Mouse (Mus musculus) cerebellum, adult 11 months (tissue): ENCODE results near the gene 1700001C19Rik.
"Not testable (repeated sequence)": the region's sequence is repeated elsewhere in the genome, so short reads cannot be mapped to it uniquely, and the experiment has no call there.

Experiments
- DNase-seq: peaks from one replicate; pipeline ENCODE4 v3.0.0; 2022

The 1700001C19Rik gene

DNA sequence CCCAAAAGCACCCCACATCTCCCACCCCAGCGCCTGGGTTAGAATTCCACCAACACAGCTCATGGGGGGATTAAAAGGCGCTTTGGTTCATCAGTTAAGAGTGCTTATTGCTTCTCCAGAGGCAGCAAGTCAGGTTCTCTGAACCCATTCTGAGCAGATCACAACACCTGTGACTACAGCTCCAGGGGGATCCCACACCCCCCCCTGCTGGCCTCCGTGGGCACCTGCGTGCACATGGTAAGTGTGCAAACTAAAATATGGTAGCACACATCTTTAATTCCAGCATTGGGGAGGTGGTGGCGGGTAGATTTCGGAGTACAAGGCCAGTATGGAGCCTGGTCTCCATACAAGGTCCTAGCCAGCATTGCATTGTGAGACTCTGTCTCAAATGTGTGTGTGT lies 9.9 kb downstream of the 1700001C19Rik start:
- no peak for DNase-seq

DNA sequence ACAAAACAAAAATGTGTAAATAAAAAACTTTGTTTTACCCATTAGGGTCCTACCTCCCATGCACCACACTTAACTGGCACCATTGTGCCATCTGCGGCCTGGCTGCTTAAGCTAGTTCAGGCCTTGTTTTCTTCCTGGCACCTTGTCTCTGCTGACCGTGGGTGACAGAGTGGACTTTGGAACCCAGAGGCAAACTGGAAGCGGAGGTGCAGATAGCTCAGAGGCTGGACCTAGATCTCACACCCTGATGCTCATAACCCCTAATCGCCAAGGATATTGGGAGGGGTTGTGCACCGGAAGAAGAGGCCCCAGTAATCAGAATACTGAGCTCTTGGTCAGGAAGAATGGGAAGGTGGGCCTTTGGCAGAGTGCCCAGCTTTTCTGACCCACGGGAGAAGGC lies 13.0 kb downstream of the 1700001C19Rik start:
- no peak for DNase-seq

DNA sequence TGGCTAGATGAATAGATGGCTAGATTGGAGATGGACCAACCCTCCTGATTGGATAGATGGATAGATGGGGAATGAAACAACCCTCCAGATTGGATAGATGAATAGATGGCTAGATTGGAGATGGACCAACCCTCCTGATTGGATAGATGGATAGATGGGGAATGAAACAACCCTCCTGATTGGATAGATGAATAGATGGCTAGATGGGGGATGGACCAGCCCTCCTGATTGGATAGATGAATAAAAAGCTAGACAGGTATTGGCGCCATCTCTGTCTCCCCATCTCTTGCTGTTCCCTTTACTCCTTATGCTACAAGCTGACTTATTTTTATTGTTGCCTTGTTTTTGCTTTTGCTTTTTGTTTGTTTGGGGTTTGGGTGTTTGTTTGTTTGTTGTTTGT lies 14.6 kb downstream of the 1700001C19Rik start:
- not testable (repeated sequence) for DNase-seq

DNA sequence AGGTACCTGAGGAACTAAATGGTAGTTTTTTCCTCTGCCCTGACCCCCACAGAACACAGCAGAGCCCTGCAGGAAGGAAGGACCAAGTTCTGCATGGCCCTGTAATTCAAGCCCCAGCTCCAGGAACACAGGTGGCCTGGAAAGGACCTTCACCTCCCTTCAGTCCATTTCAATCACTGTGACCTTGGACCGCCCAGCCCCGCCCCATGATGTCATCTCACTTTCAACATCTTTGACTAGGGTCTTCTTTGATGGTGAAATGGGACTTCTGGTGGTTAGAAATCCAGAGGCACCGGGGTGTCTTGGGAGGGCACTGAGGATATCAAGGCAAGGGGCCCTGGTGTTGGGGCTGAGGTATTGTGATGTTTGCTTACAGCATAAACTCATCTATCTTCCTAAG lies 15.6 kb downstream of the 1700001C19Rik start:
- DNase-seq, result no peak

DNA sequence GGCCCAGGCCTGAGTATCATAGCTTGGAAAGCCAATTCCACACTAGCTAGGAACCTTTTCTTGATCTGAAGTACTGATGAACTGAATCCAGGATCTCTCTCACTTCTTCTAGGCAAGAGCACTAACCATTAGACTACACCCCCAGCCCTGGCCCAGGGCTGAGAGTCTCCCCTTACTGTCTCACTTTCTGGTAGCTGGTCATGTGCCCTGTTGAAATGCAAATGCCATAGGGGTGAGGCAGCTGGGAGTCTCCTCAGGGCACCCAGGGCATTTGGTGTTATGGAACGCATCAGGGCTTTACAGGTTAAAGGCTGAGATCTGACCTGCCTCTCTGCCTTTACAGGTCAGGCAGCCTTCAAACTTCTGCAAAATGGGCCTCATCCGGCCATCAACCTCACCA lies 17.0 kb downstream of the 1700001C19Rik start:
- no peak for DNase-seq

DNA sequence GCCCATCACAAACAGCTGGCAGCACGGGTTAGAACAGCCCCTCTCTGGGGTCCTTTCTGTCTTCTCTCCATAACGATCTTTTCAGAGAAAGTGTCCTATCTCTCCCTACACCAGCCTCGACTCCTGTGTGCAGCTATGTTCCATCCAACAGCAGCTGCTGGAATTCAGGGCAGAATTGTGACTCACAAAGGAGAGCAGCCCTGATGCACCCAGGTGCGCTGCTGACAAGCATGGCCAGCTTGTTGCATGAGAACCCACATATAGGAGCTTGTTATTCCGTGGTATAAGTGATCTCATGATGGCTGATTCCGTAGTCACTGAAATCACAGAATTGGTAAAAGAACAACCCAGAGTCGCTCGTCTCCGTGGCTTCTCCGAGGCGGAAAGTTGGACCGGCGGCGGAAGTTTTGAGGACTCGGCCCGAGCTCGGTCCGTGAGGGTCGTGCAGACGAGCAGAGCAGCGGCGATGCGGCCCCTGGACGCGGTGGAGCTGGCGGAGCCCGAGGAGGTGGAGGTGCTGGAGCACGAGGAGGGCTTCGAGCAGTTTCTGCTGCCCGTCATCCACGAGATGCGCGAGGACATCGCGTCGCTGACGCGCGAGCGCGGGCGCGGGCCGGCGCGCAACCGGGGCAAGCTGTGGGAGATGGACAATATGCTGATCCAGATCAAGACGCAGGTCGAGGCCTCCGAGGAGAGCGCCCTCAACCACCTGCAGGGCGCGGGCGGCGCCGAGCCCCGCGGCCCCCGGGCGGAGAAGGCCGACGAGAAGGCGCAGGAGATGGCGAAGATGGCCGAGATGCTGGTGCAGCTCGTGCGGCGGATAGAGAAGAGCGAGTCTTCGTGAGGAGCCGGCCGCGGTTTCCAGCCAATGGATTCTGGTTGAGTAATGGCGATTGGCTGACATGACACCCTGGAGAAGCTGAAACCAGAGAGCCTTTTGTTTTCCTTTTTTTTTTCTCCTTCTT lies 27.0 kb downstream of the 1700001C19Rik start:
- peak; percentile 18 for DNase-seq

DNA sequence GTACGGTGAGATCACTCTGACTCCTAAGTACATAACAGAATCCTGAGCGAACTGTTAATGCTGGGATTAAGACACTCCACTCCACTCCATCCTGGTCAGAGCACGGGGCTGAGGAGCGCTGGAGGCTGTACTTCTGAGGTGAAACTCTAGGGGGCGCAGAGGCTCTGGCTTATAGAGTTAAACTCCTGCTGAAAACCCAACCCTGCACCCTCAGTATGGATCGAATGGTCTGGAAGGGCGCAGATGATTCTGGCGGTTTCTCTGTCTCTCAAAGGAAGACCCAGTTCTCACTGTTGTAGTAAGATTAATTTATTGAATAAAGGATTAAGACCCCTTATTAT lies 28.6 kb downstream of the 1700001C19Rik start:
- DNase-seq, result peak; percentile 33

DNA sequence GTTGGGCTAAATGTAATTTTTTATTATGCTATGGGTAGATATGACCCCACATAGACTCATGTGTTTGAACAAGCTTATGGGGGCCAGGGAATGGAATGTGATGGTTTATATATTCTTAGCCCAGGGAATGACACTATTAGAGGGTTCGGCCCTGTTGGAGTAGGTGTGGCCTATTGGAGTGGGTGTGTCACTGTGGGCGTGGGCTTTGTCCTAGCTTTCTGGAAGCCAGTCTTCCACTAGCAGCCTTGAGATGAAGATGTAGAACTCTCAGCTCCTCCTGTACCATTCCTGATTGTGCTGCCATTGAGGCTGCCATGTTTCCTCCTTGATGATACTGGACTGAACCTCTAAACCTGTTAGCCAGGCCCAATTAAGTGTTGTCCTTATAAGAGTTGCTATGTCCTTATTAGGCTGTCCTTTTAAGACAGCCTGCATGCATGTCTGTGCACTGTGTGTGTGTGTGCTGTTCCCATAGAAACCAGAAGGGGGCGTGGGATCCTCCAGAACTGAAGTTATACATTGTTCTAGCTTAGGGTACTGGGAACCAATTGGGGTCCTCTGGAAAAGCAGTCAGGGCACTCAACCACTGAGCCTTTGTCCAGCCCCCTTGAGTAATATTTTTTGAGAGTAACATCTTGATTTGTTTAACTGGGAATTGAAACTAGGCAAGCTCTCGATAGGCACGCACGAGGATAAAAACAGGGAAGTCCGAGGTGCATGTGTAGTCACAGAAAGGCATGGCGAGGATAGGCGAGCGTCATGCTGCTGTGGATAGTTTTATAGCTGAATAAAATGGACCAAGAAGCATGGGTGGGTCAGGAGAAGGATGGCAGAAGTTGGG lies 29.2 kb downstream of the 1700001C19Rik start:
- DNase-seq, result no peak

DNA sequence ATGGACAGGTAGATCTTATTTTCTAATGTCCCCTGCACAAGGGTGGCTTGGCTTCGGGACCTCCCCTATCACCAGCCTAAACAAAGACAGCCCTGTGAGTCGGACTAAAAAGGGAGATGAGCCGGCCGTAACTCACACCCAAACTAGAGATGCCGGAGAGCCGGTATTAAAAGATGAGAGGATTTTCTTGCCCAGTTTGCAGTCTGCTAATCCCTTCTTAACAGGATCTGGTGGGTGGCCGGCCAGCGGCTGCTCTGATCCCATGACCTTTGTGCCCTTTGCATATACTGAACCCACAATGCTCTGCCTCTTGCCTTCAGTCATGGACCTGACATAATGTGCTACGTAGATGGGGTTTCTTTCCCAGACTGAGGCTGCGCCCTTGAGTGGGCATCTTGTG lies 36.7 kb downstream of the 1700001C19Rik start, which contains the start of gene Guca1a:
Guca1a (minus strand) TSS at position 134 of the 400 bp plus-strand sequence.
- DNase-seq, result no peak

DNA sequence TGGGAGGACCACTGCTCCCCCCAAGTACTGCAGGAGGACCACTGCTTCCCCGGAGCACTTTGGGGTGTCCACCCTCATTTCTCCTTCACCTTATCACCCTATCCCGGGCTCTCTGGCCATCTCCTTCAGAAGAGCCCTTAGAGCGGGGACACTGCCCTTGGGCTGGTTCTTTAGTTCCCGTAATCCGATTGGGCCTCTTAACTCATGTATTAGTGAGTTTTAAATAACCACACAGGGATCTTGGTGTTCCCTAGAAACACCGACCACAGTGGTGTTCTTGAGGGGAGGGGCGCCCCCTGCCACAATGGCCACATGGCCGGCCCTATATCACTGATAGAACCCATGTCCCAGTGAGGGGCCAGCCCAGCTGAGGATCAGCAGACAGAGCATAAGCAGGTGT lies 38.1 kb downstream of the 1700001C19Rik start:
- DNase-seq, result no peak

DNA sequence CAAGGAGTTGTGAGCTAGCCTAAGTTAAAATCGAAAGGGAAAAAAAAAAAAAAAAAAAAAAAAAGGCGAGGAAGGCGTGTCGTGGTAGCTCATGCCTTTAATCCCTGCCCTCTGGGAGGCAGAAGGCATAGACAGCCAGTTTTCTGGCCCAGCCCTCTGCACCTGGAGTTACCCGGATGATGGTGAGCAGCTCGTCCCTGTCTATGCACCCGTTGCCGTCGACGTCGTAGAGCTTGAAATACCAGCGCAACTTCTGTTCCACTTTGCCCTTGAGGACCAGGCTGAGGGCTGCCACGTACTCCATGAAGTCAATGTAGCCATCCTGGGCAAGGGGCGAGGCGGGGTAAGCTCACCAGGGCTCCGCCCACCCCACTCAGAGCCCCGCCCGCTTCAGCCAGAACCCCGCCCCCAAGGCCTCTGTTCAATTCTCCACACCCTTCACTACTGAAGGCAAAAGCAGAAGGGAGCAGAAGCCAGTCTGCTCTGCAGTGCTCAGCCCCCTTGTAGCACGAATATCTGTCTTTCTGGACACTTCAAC lies 41.7 kb downstream of the 1700001C19Rik start:
- no peak for DNase-seq

DNA sequence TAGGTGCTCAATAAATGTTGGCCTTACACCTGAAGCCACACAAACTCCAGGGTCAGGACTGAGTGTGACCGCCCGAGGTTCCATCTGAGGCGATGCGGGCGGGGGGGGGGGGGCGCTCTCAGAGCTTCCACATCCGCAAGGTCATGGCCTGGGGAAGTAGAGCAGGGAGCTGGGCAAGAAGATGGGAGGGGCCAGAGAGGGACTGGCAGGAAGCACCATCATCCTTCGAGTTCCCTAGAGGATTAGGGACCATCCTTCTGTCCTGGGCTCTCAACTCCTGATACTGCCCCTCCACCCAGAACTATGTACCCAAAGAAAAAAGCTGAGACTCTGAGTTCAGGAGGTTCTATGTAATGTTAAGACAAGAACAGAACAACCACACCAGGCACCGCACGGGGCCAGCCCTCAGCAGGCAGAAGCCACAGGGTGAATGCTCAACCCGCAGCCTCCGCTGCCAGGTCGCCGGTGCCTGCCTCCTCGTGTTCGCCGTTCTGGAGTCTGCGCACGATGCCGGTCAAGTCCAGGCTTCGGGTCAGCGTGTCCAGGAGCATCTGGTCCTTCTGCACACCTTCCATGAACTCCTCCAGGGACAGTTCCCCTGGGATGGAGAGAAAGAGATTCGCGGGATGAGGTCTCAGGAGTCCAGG lies 42.8 kb downstream of the 1700001C19Rik start:
- DNase-seq, result no peak

DNA sequence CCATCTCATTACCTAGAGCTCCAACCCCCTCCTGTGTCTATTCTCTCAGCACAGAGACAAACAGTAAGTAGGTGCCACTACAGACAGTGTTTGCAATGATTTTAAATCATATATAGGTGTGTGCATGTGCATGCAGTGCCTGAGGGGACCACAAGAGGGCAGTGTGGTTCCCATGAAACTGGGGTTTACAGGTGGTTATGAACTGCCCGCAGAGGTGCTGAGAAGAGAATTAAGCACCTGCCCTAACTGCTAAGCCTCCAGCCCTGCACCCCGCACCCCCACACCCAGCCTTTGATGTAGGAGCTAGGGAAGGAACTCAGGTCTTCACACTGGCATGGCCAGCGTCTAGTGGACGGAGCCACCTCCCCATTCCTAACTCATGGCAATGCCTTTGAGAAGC lies 50.5 kb downstream of the 1700001C19Rik start:
- no peak for DNase-seq

DNA sequence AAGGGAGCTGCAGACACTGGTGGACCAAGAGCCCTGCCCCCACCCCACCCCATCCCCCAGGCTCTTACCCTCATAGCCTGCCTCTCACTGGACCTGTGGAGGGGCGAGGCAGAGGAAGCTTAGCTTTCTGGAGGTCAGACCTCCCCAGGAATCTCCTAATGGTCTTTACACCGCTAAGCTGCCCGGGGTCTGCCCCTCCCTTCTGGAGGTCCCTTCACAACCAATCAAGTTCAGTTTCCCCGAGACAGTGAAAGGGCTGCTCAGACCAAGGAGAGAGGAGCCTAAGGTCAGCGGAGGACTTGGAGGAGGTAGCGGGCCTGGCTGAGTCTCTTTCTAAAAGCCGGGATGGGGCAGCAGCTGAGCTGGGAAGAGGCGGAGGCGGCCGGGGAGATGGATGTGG lies 52.0 kb downstream of the 1700001C19Rik start, which contains the start of gene Guca1b:
Guca1b (plus strand) TSS at position 249 of the 400 bp plus-strand sequence.
- DNase-seq, result no peak

DNA sequence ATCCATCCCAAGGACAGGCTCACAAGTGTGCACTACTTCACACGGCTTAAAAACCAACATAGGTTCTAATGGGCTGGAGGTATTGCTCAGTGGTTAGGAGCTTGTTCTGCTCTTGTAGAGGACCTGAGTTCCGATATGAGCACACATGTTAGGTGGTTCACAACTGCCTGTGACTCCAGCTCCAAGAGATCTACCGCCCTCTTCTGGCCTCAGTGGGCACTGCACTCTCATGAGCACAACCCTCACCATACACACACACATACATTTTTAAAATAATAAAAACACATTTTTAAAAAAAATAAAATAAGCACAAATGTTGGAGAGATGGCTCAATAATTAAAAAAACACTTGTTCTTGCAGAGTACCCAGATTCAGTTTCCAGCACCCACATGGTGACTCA lies 53.1 kb downstream of the 1700001C19Rik start:
- DNase-seq, result no peak

DNA sequence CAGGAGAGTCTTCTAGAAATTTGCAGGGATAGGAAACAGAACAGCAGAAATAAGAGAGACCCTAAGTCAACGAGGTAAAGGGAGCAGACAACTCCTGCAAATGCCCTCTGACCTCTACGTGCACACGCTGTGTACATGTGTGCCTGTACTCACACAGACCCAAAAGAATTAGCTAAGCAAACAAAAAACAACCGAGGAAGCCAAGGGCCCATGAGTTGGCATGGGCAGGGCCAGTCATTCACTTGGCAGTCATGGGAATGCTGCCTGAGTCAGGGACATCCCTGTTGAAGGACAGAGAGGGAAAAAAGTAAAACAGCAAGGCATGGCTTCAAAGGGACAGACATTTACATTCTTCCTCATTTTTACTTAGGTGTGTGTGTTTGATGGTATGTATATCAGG lies 53.9 kb downstream of the 1700001C19Rik start:
- no peak for DNase-seq

DNA sequence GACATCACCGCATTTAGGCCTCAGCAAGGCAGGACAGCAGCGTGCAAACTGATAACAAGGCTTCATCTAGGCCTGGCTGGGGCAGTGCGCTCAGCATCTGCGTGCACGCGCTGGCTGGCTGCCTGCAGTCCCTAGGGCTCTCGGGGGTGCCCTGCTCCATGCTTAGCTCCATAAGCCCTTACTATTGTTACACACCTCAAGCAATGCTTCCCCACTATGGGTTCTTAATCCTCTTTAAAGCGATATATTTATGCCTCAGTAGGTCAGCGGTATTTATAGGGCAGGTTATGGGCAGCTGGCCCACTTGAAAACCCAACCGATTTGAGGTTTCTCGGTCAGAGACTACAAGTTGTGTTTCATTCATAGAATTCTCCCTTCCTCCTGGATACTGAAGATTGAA lies 55.3 kb downstream of the 1700001C19Rik start:
- DNase-seq, result no peak

DNA sequence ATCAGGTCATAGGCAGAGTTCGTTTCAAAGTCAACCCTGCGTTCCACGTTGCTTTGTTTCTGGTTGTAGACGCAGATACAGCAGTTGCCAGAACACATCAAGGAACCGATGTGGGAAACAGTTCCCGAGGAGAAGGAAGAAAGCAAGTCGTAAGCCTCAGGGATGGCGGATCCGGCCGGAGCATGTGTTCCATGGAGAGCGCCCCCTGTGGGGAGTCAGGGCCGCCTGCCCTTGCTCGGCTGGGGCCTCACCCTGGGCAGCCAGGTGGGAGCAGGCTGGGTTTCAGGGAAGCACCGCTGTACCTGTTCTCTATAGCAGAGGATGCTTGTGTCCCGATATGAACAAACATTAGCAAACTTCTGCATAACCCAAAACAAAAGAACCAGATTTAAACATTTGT lies 59.0 kb downstream of the 1700001C19Rik start:
- no peak for DNase-seq

DNA sequence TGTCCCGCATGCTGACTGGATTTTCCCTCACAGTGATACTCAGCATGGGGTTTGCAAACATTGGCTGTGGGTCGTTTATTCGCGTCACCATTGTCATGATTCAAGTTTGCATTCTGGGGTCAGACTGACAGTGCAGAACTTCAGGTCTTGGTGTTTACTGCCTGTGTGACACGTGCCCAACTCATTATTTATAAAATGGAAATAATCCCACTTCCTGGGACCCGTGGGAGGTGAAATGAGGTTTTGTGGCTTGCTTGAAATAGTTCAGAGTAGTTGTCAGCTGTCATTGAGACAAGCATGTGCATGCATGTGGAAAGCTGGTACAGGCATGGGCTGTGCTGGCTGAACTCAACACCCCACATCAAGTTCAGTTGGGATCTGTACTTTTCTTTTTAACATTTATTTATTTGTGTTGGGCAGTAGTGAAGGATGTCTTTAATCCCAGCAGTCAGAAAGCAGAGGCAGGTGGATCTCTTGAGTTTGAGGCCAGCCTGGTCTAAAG lies 60.3 kb downstream of the 1700001C19Rik start:
- no peak for DNase-seq

DNA sequence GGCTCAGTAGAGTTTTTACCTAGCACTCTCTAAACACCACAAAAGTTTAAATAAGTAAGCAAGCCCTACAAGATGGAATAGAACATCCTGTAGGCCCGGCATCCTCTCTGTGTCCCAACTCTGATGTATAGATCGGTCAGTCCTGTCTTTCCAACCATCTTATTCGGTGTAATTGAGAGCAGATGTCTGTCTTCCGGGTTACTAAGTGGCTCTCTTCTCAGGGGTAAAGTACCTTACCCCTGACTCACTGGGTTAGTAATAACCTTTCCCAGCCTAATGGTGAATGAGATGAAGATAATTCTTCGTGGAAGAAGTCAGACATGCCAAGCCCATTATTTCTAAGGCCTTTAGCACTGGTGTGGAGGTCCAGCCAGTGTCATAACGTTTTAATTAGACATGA lies 63.2 kb downstream of the 1700001C19Rik start:
- DNase-seq, result no peak

DNA sequence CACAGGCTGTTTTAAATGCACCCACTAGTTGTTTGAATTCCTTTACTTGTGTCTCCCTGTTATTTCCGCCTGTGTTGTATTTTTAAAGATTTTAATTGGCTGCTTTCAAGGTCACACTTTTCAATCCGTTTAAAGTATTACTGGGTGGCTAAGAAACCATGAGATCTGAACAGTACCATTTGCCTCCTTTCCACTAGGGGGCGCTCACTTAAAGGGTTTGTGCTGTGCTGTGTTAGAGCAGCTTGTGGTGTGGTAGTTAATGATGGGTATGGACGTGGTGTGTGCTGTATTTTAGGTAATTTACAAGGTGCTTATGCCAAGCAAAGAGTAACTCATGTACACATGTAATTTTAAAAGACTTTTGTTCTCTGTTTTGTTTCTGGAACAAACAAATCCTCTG lies 65.7 kb downstream of the 1700001C19Rik start:
- peak; percentile 31 for DNase-seq

DNA sequence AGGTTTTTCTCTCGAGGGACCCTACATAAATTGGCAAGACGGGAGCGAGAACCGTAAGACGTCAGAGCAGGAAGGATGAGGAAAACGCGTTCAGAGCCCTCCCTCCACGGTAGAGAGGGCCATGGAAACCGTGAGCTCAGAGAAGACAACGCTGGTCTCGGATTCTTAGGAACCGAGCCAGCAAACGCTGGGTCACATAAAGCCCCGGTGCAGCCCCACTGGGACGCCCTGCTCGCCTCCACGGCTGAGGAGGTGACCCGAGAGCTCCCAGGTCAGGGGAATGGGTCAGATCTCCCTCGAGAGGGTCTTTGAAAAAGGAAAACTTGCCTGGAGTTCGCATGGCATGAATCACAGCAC lies 68.1 kb downstream of the 1700001C19Rik start:
- peak; percentile 24 for DNase-seq
